Mouse (Mus musculus): Measurements from ENCODE around the gene Bco2.

The Bco2 gene

GRCm38 (mm10) chr9:50515462-50515861, 39.5 kb downstream of the Bco2 start:
- no peak for DNase-seq (ENCODE audit: low read depth, low spot score)

- no peak for DNase-seq (ENCODE audit: low read depth, low spot score)
Measured at GRCm38 (mm10) chr9:50507570-50507969, 47.4 kb downstream of the Bco2 start.

GRCm38 (mm10) chr9:50505405-50505804, 49.6 kb downstream of the Bco2 start:
- no peak for DNase-seq (ENCODE audit: low read depth, low spot score)

GRCm38 (mm10) chr9:50502949-50503348, 52.0 kb downstream of the Bco2 start:
- DNase-seq (ENCODE audit: low read depth, low spot score): no peak

- DNase-seq (ENCODE audit: low read depth, low spot score): no peak
Measured at GRCm38 (mm10) chr9:50500974-50501501, 53.9 kb downstream of the Bco2 start.

- no peak for DNase-seq (ENCODE audit: low read depth, low spot score)
Measured at GRCm38 (mm10) chr9:50500467-50500973, 54.5 kb downstream of the Bco2 start.

- no peak for DNase-seq (ENCODE audit: low read depth, low spot score)
Measured at GRCm38 (mm10) chr9:50499781-50500180, 55.2 kb downstream of the Bco2 start.

GRCm38 (mm10) chr9:50498815-50499214, 56.2 kb downstream of the Bco2 start:
- DNase-seq (ENCODE audit: low read depth, low spot score): no peak

- DNase-seq (ENCODE audit: low read depth, low spot score): no peak
Measured at GRCm38 (mm10) chr9:50497536-50497935, 57.4 kb downstream of the Bco2 start.

- no peak for DNase-seq (ENCODE audit: low read depth, low spot score)
Measured at GRCm38 (mm10) chr9:50497076-50497475, 57.9 kb downstream of the Bco2 start.

GRCm38 (mm10) chr9:50496546-50496945, 58.4 kb downstream of the Bco2 start:
- no peak for DNase-seq (ENCODE audit: low read depth, low spot score)

- DNase-seq (ENCODE audit: low read depth, low spot score): no peak
Measured at GRCm38 (mm10) chr9:50496151-50496505, 58.9 kb downstream of the Bco2 start.

GRCm38 (mm10) chr9:50495405-50496150, 59.4 kb downstream of the Bco2 start:
- DNase-seq (ENCODE audit: low read depth, low spot score): peak; percentile 57

- DNase-seq (ENCODE audit: low read depth, low spot score): peak; percentile 30
Measured at GRCm38 (mm10) chr9:50494311-50494710, 60.7 kb downstream of the Bco2 start, which contains the start of gene Plet1. TSS of gene Plet1 (plus strand) at chr9:50494525.

GRCm38 (mm10) chr9:50493777-50494176, 61.2 kb downstream of the Bco2 start:
- no peak for DNase-seq (ENCODE audit: low read depth, low spot score)

- DNase-seq (ENCODE audit: low read depth, low spot score): peak; percentile 19
Measured at GRCm38 (mm10) chr9:50491531-50492045, 63.4 kb downstream of the Bco2 start.

- peak; percentile 80 for DNase-seq (ENCODE audit: low read depth, low spot score)
Measured at GRCm38 (mm10) chr9:50490836-50491235, 64.1 kb downstream of the Bco2 start.

GRCm38 (mm10) chr9:50485521-50485920, 69.5 kb downstream of the Bco2 start:
- peak; percentile 81 for DNase-seq (ENCODE audit: low read depth, low spot score)
